Mouse (Mus musculus): Measurements from ENCODE around the gene Mfsd12. TPM values are rescaled to one million over a fixed set of nuclear protein-coding genes. Genes with fewer than 3 reads are reported as not detected.
A peak's percentile ranks its signal among the peaks of the same experiment; 100 is the strongest.

Gene Mfsd12
- polyA plus RNA-seq, 1 experiment from 2014 or later: 11.7 TPM

DNA sequence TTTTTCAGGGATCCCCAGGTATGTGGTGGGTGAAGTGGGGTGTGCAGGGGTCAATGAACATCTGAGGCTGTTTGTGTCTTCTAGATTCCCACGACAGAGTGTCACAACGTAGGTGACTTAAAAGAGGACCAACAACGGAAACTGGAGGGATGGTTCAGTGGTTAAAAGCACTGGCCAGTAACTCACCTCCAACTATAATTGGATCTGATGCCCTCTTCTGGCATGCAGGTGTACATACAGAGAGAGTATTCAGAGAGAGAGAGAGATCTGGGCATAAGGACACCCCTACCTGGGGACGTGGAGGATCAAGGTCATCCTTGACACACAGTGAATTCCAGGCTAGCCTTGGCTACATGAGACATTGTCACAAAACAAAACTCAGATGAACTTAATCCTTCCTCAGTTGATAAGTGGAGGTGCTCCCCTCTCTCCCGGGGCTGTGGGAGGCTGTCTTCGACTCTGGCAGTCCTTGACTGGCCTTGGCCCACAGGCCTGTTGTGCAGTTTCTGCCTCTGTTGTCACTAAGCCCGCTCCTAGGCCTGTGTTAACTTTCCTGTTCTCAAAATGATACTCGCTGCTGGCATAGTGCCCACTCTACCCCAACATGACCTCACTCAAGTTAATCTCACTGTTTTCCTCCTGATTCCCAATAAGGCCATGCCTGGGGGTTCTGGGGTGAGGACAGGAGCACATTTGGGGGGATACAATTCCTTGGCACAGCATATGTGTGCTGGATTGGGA is 12.7 kb upstream of the Mfsd12 start:
- WGBS: 28% methylated on average over 8 of the region's 8 CpGs
- peaks cover 30% of the 10 kb centered on the region for H3K27me3 ChIP-seq

DNA sequence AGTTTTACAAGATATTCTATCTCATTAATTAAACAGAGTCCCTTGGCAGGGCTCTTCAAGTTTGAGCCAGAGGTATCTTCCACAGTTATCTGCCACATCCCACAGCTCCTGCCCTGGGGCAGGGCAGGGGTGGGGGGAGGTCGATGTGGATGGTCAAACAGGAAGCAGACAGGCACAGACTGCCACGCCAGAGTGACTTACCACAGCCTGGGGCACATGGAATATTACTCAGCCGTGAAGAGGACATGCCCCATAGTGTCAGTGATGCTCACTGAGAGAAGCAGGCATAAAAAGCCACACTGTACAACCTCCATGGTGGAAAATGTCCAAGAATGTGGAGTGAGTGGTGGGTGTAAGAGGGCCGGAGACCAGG is 12.1 kb upstream of the Mfsd12 start:
- peaks cover 61% of the 10 kb centered on the region for H3K4me1 ChIP-seq (replicated peaks)
- H3K27ac ChIP-seq: no peak overlapping the region
- peaks cover 30% of the 10 kb centered on the region for H3K27me3 ChIP-seq
- H3K9ac ChIP-seq: no peak overlapping the region
- H3K4me2 ChIP-seq: no peak overlapping the region
- 78% methylated on average over 4 of the region's 4 CpGs for WGBS
- ATAC-seq (replicated peaks; ENCODE audit: insufficient number of reproducible peaks, insufficient read depth, low FRiP score, low read depth): no peak
- H3K4me3 ChIP-seq: no peak overlapping the region
- peaks cover 21% of the 10 kb centered on the region; the same call in 1 of the 2 replicates for H3K36me3 ChIP-seq
- no peaks in the 10 kb centered on the region for H3K9me3 ChIP-seq (replicated peaks)

More for the DNA sequence above, 12.7 kb upstream of the Mfsd12 start:
- Histone ChIP-seq H3K9me3 (replicated peaks) (no peaks in the 10 kb centered on the region), H3K27ac (no peak overlapping the region), H3K9ac (no peak overlapping the region), H3K4me3 (no peak overlapping the region), H3K36me3 (peaks cover 21% of the 10 kb centered on the region; the same call in 1 of the 2 replicates), H3K4me2 (no peak overlapping the region), H3K4me1 (replicated peaks) (peaks cover 59% of the 10 kb centered on the region)
- ATAC-seq (replicated peaks; ENCODE audit: insufficient number of reproducible peaks, insufficient read depth, low FRiP score, low read depth): no peak

DNA sequence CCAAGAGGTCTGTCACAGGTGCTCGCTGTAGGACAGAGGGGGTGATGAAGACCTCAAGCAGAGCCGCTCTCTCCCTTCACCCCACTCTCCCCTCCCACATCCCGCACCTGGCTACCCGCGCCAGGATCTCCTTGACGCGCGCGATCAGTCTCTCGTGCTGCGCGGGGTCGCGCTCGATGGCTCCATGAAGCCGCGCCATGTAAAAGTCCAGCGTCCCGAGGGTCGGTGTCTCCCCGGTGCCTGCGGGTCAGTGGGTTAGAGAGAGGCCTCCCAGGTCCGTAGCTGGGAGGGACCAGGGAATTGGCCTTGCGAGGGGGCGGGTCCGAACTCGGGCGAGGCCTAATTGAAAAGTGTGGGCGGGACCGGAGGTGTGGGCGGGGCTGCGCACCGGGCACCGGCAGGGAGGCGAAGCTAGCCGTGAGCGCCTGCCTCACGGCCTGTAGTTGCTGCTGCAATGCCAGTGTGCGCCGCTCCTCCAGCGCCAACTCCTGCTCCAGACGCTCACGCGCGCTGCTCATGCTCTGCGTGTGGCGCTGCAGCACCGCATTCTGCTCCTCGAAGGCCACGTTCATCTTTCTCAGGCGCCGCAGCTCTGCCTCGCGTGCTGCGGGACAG is 10.7 kb upstream of the Mfsd12 start:
- ATAC-seq (replicated peaks; ENCODE audit: insufficient number of reproducible peaks, insufficient read depth, low FRiP score, low read depth): no peak
- Histone ChIP-seq H3K4me2 (peak overlapping the region; percentile 51), H3K4me1 (replicated peaks) (peaks cover 63% of the 10 kb centered on the region), H3K4me3 (peak overlapping the region; percentile 26; the same call in 1 of the 2 replicates), H3K9ac (peak overlapping the region; percentile 43; the same call in 1 of the 2 replicates), H3K9me3 (replicated peaks) (no peaks in the 10 kb centered on the region), H3K27me3 (peaks cover 24% of the 10 kb centered on the region), H3K36me3 (peaks cover 21% of the 10 kb centered on the region; the same call in 1 of the 2 replicates), H3K27ac (0 out of 2 replicates have a peak overlapping the region, but pooled peaks have one; percentile 37)
- 20% methylated on average over 55 of the region's 55 CpGs for WGBS

DNA sequence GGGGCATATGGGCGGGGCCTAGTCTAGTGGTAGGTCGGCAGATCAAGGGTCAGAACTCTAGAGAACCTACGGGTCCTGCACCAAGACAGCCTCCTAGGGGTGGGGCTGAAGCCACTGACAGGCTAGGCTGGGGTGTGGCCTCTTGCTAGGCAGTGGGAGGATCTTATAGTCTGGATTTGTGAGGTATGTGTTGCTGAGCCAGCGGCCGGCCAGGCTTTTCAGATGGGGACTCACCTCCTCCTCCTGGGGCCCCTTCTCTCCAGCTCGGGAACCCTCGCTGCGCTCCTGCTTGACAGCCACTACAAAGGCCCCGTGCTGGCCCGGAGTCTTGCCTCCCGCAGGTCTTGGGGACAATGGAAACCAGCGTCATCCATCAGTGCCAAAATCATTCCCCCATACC is 8.1 kb upstream of the Mfsd12 start:
- Histone ChIP-seq H3K4me1 (replicated peaks) (peaks cover 51% of the 10 kb centered on the region), H3K9ac (peak overlapping the region; percentile 90), H3K4me2 (peak overlapping the region; percentile 73), H3K4me3 (peak overlapping the region; percentile 73), H3K36me3 (peaks cover 21% of the 10 kb centered on the region; the same call in 1 of the 2 replicates), H3K9me3 (replicated peaks) (no peaks in the 10 kb centered on the region), H3K27ac (peak overlapping the region; percentile 58), H3K27me3 (no peaks in the 10 kb centered on the region)
- ATAC-seq (replicated peaks; ENCODE audit: insufficient number of reproducible peaks, insufficient read depth, low FRiP score, low read depth): 0 out of 2 replicates have a peak, but pooled peaks have one; percentile 14
- 6% methylated on average over 12 of the region's 12 CpGs for WGBS

DNA sequence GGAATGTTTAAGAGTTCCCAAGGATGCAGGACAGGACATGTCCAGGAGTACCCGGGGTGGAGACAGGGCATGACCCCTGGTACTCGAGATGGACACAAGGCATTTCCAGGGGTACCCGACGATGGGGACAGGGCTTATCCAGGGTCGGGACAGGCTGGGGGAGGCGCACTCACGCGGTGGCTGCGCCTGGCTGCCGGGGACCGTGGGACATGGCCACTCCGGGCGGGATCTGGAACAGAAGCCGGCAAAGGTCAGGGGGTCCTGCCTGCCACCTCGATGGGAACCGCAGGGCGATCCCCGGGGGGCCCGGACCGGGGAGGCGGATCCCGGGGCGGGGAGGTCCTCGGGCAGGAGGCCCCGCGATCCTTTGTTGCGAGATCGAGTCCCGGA is 7.3 kb upstream of the Mfsd12 start:
- Histone ChIP-seq H3K4me1 (replicated peaks) (peaks cover 45% of the 10 kb centered on the region), H3K4me2 (peak overlapping the region; percentile 73), H3K9me3 (replicated peaks) (no peaks in the 10 kb centered on the region), H3K27me3 (no peaks in the 10 kb centered on the region), H3K27ac (peak overlapping the region; percentile 83), H3K9ac (peak overlapping the region; percentile 90), H3K4me3 (peak overlapping the region; percentile 73), H3K36me3 (peaks cover 21% of the 10 kb centered on the region; the same call in 1 of the 2 replicates)
- no peak; the same call in 1 of the 2 replicates for ATAC-seq (replicated peaks; ENCODE audit: insufficient number of reproducible peaks, insufficient read depth, low FRiP score, low read depth)
- WGBS: under 1% methylated on average over 29 of the region's 29 CpGs

DNA sequence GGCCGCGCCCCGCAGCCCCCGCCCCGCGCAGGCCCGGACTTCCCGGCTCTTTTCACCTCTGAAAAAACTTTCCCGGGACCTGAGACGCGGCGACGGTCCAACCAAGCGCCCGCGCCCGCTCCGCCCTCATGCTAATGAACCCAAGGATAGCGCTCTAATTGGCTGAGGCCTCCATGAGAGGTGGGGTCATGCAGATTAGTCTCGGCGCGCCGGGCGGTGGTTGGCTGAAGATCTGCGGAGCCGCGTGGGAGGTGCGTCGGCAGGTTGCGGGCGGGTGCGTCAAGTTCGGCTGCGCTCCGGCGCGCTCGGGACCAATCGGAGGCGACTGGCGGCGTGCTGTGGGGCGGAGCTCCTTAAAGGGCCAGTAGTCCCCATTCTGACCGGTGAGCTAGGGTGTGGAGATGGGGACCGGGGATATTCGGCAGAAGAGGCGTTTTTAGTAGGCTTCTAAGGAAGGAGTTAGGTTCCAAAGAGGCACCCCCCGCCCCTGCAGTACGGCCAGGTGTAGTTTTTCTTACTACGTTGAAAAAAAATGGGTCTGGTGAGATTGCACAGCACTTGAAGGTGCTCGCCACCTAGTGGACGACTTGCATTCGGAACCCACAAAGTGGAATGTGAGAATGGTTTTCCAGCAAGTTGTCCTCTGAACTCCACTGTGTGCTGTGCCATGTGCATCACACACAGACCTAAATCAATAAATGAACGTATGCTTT is 6.8 kb upstream of the Mfsd12 start, which contains the start of gene Hmg20b:
Gene Hmg20b (minus strand): TSS at position 130 of the 713 bp plus-strand sequence.
- Histone ChIP-seq H3K9ac (peak within 1 kb of the TSS; percentile 90), H3K4me3 (peak within 1 kb of the TSS; percentile 73), H3K27ac (peak within 1 kb of the TSS; percentile 83), H3K36me3 (peaks cover 20% of the 10 kb centered on the region; the same call in 1 of the 2 replicates), H3K4me2 (peak within 1 kb of the TSS; percentile 73), H3K4me1 (replicated peaks) (peaks cover 43% of the 10 kb centered on the region), H3K9me3 (replicated peaks) (no peaks in the 10 kb centered on the region), H3K27me3 (no peaks in the 10 kb centered on the region)
- under 1% methylated on average over 54 of the region's 54 CpGs for WGBS
- peak; percentile 94 for ATAC-seq (replicated peaks; ENCODE audit: insufficient number of reproducible peaks, insufficient read depth, low FRiP score, low read depth)

DNA sequence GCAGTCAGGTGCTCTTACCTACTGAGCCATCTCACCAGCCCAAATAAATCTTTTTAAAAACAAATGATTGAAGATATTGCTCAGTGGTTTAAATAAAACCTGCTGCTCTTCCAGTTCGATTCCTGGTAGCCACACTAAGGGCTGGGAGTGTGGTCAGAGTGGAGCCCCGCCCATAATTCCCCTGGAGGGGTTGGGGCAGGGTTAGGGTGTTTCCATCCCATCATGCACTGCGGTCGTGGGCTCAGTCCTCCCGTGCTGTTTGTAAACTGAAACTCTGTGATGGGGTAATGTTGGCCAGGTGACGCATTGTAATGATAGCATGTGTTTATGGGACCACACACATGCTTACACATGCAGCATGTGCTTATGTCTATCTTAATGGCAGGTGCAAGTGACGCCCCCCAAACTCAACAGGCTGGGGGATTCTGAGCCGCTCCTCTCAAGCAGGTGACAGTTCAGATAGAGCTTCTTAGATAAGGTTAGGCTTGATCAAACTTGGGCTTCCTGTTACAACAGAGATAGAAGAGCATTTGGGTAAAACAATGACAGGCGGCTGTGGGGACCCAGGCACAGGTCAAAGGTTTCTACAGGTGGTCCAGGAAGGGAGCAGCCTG is 5.5 kb upstream of the Mfsd12 start:
- Histone ChIP-seq H3K9ac (no peak overlapping the region), H3K27ac (no peak overlapping the region)
- WGBS: 18% methylated on average over 9 of the region's 9 CpGs

DNA sequence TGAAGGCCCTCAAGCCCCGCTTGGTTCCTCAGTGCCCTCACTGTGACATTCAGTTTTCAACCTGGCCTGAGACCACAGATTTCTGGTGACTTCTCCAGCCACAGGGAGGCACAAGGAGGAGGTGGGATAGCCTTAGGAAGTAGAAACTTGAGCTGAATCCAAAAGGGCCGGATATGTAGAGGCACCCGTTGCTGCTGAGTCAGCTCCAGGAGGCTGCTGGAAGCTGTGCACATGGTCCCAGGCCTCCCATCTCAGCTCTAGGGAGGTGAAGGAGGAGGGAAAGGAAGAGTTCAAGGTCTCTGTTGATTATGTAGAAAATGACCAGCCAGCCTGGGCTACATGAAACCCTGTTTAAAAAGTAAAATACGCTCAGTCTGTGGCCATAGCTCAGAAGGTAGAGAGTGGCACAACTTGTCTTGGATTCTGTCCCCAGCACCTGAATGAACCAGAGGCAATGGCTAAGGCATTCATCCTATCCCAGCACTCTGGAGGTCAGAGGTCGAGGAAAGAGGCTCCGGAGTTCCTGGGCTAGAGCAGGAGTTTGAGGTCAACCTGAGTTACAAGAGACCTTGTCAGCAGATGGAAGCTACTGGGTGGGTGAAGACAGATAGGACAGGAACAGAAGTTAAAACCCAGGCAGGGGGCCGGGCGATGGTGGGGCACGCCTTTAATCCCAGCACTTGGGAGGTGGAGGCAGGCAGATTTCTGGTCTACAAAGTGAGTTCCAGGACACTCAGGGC is 2.4 kb upstream of the Mfsd12 start:
- H3K36me3 ChIP-seq: no peaks in the 10 kb centered on the region
- H3K4me3 ChIP-seq: no peak overlapping the region
- no peaks in the 10 kb centered on the region for H3K9me3 ChIP-seq (replicated peaks)
- WGBS: 64% methylated on average over 9 of the region's 9 CpGs
- no peak for ATAC-seq (replicated peaks; ENCODE audit: insufficient number of reproducible peaks, insufficient read depth, low FRiP score, low read depth)
- H3K4me1 ChIP-seq (replicated peaks): peaks cover 40% of the 10 kb centered on the region
- peak overlapping the region; percentile 37; the same call in 1 of the 2 replicates for H3K27ac ChIP-seq
- H3K27me3 ChIP-seq: no peaks in the 10 kb centered on the region
- H3K9ac ChIP-seq: no peak overlapping the region
- H3K4me2 ChIP-seq: no peak overlapping the region

More for the DNA sequence above, 5.5 kb upstream of the Mfsd12 start:
- Histone ChIP-seq H3K9me3 (replicated peaks) (no peaks in the 10 kb centered on the region), H3K4me2 (no peak overlapping the region), H3K4me1 (replicated peaks) (peaks cover 44% of the 10 kb centered on the region), H3K4me3 (no peak overlapping the region), H3K27me3 (no peaks in the 10 kb centered on the region), H3K36me3 (peaks cover 7% of the 10 kb centered on the region; the same call in 1 of the 2 replicates)
- ATAC-seq (replicated peaks; ENCODE audit: insufficient number of reproducible peaks, insufficient read depth, low FRiP score, low read depth): no peak

DNA sequence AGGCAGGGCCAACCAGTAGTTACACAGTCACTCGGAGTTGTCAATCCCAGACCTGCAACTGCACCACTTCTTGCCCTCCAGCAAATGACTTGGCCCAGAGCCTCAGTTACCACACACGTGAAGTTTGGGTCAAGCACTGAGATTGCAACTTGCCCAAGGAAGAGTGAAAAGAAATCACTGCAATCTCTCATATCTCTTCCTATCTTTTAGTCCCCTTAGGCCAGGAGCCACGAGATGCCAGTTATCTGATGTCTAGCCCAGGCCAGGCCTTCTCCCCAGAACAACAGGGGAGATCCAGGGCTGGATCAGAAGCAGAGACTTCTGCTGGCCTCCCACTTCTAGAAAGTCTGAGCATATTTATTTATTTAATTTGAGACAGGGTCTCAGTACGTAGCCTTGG is 1.8 kb upstream of the Mfsd12 start:
- ATAC-seq (replicated peaks; ENCODE audit: insufficient number of reproducible peaks, insufficient read depth, low FRiP score, low read depth): no peak
- no peaks in the 10 kb centered on the region for H3K27me3 ChIP-seq
- no peak overlapping the region for H3K27ac ChIP-seq
- H3K9me3 ChIP-seq (replicated peaks): no peaks in the 10 kb centered on the region
- no peak overlapping the region for H3K9ac ChIP-seq
- H3K4me1 ChIP-seq (replicated peaks): peaks cover 46% of the 10 kb centered on the region
- H3K36me3 ChIP-seq: no peaks in the 10 kb centered on the region
- H3K4me3 ChIP-seq: no peak overlapping the region
- H3K4me2 ChIP-seq: no peak overlapping the region
- 68% methylated on average over 4 of the region's 4 CpGs for WGBS

DNA sequence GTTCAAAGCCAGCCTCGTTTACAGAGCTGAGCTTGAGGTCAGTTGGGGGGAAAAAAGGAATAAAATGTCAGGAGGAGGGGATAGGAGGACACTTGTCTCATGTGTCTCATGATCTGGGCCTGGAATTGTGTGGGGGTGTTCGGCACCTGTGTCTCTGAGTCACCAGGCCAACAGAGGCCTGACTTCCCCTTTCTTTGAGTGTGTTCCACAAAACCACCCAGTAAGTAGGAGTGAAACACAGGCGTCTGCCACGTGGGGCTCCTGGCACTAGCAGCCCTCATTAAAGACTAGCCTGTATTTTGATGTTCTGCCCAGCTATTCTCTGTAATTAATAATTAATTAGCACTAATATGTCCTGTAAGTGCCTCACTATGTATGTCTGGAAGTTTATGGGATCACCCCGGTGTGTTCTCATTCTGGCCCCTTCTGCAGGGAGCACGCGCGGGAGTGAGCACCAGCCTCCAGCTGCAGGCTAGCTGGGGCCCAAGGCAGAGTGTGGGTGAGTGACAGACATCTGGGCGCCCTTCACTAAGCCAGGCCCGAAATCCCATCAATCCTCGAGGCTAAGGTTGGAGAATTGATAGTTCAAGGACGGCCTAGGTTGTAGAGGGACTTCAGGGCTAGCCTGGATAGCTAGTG is 820 bp upstream of the Mfsd12 start:
- Histone ChIP-seq H3K4me2 (peak overlapping the region; percentile 98), H3K9me3 (replicated peaks) (no peaks in the 10 kb centered on the region), H3K4me1 (replicated peaks) (peaks cover 49% of the 10 kb centered on the region), H3K9ac (peak overlapping the region; percentile 8; the same call in 1 of the 2 replicates), H3K27ac (peak overlapping the region; percentile 46; the same call in 1 of the 2 replicates), H3K4me3 (peak overlapping the region; percentile 95), H3K27me3 (no peaks in the 10 kb centered on the region), H3K36me3 (no peaks in the 10 kb centered on the region)
- no peak for ATAC-seq (replicated peaks; ENCODE audit: insufficient number of reproducible peaks, insufficient read depth, low FRiP score, low read depth)
- 50% methylated on average over 12 of the region's 12 CpGs for WGBS
